Mouse (Mus musculus) C2C12 (cell line): ENCODE data around the gene Jam3.

ENCODE experiments used
- CEBPB ChIP-seq: IDR thresholded peaks from one replicate; pipeline ENCODE4 v1.6.1; 2011; ENCODE audit warnings: low read depth, mild to moderate bottlenecking, control low read depth, moderate library complexity
- CTCF ChIP-seq: IDR thresholded peaks from one replicate; pipeline ENCODE4 v1.5.1; 2011; ENCODE audit not compliant: control insufficient read depth, insufficient read depth, insufficient read length
- FOSL1 ChIP-seq: IDR thresholded peaks from one replicate; pipeline ENCODE4 v1.8.0; 2011; ENCODE audit warnings: mild to moderate bottlenecking, low read length; ENCODE audit not compliant: poor library complexity, insufficient read depth, severe bottlenecking
- MAX ChIP-seq: IDR thresholded peaks from one replicate; pipeline ENCODE4 v1.6.1; 2011; ENCODE audit warnings: mild to moderate bottlenecking, control low read depth
- USF1 ChIP-seq: IDR thresholded peaks from one replicate; pipeline ENCODE4 v1.6.1; 2011; ENCODE audit warnings: low read depth, mild to moderate bottlenecking, control low read depth, moderate library complexity

DNA sequence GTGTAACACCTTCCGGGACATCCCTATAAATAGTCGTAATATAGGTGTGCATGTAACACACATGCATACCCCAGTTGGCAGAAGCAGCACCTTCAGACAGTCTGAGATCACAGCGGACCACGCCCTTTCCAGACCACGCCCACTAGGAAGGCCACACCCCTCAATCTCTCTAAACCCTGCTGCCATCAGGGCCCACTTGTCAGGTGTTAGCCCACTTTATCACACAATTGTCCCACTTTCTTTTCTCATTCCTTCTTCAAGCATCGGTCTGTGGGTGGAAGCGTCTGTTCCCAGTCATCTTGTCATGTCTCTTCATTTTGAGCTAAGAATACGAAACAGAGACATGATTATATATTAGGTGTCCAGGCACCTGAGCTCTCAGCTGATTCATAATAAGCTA, 35.2 kb upstream of the Jam3 start:
- TF ChIP-seq CTCF (no peak), FOSL1 (no peak), USF1 (no peak), MAX (no peak), CEBPB (no peak)
